Mouse (Mus musculus): Measurements from ENCODE around the gene Lrfn2.

The Lrfn2 gene

DNA sequence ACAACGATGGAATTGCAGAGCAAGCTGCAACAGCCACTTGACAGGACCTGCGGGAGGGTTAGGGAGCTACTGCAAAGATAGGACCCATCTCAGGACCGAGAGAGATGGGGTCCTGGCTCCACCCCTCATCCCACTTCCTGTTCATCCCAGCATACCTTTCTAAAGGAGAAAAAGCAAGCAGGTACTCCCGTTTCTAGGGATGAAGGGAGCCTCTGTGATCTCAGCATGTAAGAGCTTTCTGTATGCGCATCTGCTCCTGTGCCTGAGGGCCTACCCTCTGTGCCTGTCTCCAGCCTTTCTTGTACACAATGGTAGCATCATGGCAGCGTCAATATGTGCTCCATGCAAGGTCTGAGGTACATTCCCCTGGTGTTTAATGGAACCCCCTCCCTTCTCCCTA lies 102.9 kb downstream of the Lrfn2 start:
- DNase-seq, result no peak

DNA sequence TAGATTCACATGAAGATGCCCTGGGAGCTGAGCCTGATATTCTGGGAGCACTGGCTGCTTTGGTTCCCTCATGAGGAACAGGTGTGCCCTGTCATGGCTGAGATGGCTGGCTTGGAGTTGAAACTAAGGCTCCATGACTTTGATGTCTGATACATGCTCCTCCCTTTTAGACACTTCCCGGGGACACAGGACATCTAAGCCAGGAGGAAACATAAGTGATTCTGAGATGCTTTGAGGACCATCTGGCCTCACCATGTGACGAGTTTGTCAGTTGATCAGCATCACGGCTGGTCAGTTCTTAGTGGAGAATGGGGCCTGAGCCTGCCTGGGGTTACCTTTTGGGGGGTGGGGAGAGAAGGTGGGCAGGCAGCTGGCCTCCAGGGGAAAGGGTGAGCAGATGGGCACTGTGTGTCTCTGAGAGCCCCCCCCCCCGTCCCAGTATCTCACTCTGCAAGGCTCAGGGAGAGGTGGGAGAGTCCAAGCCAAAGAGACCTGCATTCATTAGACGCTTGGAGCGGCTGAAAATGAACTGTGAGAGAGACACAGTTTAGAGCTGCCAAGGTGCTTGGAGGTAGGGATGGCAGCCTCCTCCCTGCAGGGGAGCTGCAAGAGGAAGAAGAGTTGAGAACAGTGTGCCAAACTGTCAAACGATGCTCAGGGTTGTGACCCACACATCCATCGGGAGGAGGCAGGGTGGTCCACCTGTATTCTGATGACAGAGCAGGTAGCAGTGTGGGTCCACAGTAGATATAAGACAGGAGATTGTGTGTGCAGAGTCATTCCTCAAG lies 105.2 kb downstream of the Lrfn2 start:
- peak; percentile 41 to 62 for DNase-seq

DNA sequence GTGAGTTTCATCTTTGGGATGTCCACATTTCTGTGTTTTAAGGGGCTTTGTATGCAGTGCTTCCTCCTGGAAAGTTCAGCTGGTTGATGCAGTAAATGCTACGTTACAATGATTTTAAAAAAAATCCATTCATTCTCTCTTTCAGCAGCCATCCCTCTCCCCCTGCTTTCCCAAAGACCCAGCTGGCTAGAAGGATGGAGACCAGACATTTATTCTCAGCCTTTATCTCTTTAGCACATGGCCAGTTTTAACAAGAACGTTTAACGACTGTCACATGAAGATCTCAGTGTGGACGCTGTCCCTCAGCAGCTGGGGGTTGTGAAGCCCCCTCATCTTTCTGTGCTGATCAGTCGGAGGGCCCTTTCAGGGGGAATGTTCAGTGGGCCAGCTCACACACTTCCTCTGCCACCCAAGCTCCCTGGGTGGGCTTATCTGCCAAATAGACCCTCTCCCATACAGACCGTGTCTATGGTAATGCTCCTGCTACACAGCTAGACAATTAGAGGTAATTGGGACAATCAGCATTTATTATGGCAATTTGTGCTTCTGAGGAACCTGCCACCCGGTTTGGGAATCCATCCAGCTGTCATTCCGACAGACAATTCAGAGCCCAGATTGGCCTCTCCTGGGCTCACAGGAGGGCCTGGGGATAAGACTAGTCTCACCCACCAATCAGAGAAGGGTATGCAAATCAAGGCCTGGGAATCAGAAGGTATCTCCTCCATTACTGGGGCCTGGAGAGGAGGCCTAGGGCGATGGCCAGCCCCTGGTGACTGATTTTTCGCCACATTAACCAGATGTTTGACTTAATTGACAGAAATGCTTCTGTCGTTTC lies 111.8 kb downstream of the Lrfn2 start:
- peak in 1 of 2 experiments; percentile 30 for DNase-seq

DNA sequence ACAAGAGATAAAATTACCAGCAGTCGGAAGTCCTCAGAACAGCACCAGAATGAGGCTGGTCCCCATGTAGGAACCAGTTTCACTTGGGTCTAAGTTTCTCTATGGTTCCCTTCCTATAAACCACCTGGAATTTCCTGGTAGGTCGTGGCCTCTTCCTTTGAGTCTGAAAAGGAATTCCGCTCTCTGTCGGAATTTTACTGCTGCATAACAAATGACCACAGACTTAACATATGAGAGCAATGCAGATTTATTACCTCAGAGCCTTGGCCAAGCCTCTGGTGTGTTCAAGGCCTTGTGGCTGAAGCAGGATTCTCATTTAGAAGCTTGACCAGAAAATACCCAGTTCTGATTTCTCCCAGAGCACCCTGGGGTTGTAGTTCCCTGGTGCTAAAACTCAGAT lies 115.7 kb downstream of the Lrfn2 start:
- DNase-seq, result no peak

DNA sequence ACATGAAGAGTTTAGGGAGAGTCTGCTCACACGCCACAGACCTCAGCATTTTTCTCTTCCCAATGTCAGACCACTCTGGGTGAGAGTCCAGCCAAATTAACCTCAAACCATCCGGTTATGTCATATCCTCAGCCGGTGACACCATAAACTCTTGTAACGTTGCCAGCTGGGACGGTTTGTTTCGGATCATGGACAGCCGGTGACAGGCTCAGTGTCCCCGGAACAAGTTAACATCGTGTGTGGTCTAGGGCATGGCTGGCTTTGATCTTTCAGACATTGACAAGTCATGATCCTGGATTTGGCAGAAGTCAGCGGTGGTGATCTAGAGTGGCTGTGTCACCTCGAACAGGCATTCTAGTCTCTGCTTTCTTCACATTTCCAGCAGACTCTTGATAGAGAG lies 119.1 kb downstream of the Lrfn2 start:
- DNase-seq, result no peak

DNA sequence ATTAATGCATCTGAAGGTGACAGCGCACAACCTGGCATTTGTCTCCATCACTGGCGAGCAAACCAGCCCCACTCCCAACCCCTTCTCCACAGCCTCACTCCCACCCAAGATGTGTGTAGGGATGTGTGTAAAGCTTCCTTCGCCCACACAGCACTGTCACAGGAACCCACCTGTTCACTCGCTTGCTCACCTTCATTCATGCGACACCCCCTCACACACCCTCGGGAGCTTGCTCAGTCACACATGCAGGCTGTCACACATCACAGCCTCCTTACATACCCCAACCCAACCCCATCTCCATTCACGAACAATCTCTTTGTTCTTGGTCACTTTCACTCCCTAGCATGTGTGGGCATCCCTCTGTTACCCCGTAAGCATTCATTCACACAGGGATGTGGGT lies 129.0 kb downstream of the Lrfn2 start:
- DNase-seq, result no peak

DNA sequence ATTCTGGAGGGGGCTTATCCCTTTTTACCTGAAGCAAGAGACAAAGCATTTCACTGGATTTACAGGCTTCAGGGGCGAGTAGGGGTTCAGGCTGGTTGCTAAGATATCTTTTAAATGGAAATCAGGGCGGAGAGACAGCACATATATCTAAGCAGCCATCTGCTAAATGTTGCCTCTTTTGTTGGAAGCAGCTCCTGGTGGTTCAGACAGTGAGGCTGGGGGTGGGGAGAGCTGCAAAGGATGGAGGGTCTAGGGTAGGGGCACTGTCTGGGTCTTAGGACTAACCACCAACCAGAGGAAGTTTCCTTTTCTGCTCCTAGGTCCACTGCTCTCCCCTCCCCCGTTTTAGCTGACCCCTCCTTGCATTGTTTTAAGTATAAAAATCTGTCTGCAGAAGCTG lies 131.6 kb downstream of the Lrfn2 start:
- DNase-seq, result no peak

DNA sequence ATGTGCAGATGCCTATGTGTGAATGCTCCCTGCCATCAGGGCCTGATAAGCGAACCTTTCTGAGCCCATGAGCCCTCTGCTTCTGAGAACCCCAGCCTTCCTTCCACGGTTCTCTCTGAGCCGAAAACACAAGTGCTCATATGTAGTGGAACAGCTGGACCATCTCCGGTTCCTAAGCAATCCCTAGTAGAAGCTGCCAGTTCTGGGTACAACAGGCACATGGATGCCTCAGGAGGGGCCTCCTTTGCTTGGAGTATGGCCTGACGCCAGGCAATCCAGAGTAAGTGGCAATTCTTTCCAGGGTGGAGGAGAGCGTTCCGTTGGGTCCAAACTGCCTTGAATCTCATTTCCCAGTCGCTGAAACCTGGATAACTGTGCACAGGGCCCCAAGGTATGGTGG lies 132.3 kb downstream of the Lrfn2 start:
- peak; percentile 13 to 26 for DNase-seq

DNA sequence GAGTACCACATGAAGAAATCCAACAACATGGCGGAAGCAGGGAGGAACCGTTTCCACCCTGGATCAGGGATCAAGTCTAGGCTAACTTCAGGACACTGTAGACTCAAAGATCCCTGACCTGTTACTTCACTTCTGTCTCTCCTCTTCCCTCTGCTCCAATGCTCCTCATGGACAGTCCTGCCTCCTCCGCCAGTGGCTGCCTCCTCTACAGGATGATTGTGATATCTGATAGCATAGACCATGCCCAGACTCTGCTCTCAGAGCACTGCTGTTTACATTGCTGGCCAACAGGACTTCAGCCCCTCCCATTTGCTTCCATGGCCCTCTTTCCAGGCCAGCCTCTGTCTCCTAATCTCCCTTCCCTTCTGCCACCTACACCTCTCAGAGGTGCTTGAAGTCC lies 132.9 kb downstream of the Lrfn2 start:
- no peak for DNase-seq

DNA sequence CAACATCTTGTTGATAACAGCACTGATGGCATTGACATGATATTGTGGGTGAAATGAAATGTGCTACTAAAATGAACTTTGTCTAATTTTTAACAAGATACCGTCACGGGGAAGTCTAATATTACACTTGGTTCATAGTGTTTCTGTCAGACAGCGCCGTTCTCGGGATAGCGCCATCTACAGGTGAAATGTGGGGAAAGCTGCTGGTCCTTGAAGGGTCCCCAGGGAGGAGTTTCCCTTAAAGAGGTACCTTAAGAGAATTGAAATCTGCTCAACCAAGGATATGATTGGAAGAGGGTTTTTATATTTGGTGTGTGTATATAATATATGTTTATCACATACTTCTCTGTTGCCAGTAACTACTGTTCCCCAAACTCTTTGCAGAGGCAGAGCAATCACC lies 134.6 kb downstream of the Lrfn2 start:
- peak in 1 of 2 experiments; percentile 15 for DNase-seq

DNA sequence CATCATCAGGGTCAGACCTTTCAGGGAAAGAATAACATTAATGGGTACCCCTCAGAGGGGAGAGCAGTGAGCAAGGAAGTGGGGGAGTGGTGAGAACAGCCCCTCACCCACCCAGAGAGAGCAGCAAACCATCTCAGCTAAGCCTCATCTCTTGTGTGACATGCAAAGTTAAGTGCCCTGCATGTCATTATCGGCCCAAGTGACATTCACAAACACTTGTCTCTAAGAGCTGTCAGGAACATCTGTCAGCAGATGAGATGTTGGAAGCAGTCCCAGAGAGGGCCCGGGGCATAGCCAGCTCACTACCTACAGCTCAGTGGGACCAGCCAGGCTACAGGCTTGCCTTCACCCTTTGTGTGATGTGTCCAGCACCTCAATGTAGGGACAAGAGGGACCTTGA lies 146.0 kb downstream of the Lrfn2 start:
- DNase-seq, result no peak

DNA sequence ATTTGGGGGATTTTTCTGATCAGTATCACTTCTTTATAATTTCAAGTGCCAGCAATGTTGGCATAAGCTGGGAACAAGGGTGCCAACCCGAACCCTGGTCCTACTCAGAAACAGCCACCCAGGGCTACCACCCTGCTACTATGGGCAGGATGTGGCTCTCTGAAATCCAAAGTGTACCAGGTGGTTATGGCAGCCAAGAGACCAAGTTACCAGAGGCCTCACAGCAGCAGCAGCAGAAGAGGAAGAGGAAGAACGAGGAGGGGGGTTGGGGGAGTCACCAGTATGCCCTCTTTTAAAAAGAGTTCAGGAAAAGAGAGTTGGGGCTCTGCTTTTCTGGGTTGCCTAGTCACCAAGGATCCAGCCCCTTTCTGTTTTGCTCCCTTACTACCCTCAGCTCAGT lies 147.5 kb downstream of the Lrfn2 start:
- no peak for DNase-seq

DNA sequence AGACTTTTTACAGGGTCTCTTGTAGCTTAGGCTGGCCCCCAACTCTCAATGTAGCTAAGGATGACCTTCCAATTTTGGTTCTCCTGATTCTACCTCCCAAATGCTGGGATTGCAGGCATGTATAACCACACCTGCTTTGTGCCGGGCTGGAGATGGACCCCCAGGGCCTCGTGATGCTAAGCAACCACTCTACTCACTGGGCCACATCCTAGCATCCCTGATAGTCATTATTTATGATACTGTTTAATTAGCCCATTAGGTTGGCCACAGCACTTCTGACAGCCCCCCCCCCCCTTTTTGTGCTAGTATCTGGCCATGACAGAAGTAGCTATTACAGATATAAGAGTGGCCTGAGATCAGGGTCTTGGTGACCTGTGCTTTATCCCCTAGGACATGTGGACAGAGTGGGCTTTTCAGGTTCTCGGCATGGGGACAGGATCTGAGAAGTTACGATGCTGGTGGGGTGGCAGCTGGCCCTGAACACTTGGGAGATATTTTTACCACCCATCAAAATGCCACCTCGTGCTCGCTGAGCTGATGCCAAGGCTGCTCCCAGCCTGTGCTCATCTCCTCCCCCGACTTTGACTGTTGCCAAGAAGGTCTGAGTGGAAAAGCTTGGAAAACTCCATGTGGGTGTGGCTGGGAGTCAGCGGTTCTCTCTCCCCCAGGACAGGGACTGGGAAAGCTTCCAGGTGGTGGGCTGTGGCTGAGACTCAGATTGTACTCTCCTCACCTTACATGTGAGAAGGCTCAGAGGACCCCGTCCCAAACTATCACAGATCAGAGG lies 151.6 kb downstream of the Lrfn2 start:
- peak; percentile 19 to 23 for DNase-seq

DNA sequence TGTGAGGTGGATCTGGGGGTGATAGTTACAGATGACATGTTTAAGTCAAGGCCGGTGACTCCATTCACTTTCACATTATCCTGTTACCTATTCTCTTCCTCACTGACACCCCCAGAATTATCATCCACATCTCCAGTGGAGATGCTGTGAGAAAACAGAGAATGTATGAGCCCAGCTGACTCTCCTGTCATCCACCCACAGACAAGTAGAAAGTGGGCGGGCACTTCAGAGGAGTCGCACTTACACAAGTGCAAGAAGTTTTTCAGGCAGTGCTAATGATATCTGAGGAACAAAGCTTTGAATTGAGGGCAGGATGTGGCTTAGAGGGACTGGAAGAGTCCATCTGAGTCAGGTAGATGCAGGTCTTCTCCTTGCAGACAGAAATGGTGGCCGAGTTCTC lies 152.9 kb downstream of the Lrfn2 start:
- no peak for DNase-seq

DNA sequence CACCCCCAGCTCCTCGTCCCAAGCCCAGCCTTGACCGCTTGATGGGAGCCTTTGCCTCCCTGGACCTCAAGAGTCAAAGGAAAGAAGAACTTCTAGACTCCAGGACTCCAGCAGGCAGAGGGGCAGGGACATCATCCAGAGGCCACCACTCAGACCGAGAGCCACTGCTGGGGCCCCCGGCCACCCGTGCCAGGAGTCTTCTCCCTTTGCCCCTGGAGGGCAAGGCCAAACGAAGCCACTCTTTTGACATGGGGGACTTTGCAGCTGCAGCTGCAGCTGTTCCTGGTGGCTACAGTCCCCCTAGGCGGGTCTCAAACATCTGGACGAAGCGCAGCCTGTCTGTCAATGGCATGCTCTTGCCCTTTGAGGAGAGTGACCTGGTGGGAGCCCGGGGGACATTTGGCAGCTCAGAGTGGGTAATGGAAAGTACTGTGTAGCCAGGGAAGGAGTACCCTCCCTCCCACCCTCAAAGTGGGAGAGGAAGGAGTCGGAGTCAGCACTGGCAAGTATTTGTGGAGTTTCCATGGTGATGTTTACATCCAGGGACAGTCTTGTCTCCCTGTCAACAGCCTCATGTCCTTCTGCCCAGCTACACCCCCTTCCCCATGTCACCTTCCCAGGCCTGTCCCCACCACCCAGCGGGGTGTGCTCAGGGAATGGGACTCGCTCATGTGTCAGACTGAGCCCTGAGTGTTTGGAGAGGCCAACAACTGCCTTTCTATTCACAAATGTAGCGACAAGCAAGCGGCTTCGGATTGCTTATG lies 164.8 kb downstream of the Lrfn2 start:
- DNase-seq, result no peak

DNA sequence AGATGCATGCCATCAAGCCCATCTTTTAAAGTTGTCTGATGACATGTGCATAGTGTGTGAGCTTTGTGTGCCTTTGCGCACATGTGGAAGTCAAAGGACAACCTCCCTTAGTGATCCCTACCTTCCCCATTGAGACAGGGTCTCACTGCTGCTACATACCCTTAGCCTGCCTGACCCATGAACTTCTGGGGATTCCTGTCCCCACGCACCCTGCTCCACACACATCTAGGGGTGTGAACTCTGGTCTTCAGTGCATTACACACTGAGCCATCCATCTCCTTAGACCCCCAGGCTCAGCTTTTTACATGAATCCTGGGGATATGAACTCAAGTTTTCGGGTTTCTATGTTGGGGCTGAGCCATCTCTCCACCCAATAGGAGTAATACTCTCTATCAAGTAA lies 179.2 kb downstream of the Lrfn2 start:
- no peak for DNase-seq

DNA sequence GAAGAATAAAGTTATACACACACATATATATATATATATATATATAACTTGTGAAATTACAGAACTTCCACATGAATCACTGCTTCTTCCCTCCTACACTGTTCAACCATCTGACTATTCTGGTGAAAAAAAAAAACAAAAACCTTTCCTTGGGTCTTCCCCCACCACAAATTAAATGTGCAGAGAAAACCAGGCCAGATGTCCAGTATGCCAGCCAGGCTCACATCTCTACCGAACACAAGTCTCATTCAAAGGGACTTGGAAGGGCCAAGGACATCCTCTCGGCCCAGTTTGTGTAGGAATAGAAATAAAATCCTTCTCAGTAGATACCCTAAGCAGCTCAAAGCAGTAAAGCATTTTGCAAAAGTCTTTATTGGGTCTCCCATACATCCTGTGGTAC lies 179.7 kb downstream of the Lrfn2 start:
- no peak for DNase-seq

DNA sequence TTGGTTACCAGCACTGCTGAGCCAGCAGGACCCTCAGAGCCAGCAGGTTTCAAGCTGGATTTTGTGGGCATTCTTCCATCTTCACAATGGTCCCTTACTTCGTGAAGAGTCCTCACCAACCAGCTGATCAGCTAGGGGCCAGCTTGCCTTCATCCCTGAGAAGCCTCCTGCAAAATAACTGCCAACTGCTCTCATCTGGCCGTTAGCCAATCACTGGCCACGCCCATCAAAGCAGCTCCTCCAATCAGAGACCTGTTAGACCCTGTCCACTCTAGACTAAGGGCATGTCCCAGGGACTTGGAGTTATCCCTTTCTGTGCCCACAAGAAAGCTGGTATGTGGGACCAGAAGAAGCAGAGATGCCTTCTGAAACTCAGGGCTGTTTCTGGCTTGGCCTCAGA lies 181.2 kb downstream of the Lrfn2 start:
- DNase-seq, result peak; percentile 18 to 39

DNA sequence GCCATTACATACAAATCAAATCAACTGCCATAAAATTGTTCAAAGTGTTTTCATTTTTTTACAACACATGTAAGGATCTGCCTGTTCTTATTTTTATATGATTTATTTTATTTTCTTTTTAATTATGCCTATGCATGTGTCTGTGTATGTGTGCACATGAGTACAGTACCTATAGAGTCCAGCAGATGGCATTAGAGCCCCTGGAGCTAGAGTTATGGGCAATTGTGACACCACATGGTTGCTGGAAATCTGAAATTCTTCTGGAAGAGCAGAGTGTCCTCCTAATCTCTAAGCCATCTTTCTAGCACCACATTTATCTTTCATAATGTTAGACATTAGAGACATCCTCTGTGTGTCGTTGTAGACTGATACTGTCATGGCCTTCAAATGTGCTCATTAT lies 192.0 kb downstream of the Lrfn2 start:
- peak; percentile 27 for DNase-seq

DNA sequence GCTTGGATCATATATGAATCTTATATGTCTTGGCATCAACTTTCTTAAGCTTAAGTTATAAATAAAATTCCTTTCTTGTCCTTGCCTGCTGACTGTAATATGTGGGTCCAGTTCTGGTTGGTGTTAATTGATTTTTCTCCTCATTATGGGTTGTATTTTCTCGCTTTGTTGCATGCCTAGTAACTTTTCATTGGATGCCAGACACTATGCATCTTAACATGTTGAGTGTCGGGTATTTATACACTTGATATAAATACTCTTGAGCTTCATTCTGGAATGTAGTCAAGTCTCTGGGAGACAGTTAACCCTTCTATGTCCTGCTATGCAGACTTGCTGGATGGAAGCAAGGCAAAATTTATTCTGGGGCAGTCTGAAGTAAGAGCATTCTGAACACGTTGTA lies 192.5 kb downstream of the Lrfn2 start:
- DNase-seq, result no peak

All from cerebellum, postnatal 14 days (tissue).